Mouse (Mus musculus) ES-Bruce4 (cell line): ENCODE results near the gene Allc. TPM values are rescaled to one million over a fixed set of nuclear protein-coding genes. Genes with fewer than 3 reads are reported as not detected.

ENCODE experiments used
- H3K27ac ChIP-seq: 2 replicates; pipeline ENCODE4 v1.5.1; 2012; ENCODE audit warnings: low read length, inconsistent platforms; ENCODE audit not compliant: insufficient read depth
- H3K27me3 ChIP-seq: 2 replicates; pipeline ENCODE4 v1.6.1; 2012; ENCODE audit warnings: mild to moderate bottlenecking, low read length, inconsistent platforms; ENCODE audit not compliant: control insufficient read depth, poor library complexity, insufficient read depth, severe bottlenecking
- H3K36me3 ChIP-seq: 2 replicates; pipeline ENCODE4 v1.6.1; 2012; ENCODE audit warnings: inconsistent platforms, mild to moderate bottlenecking, low read length, moderate library complexity; ENCODE audit not compliant: control insufficient read depth, poor library complexity, insufficient read depth, severe bottlenecking
- H3K4me1 ChIP-seq: one replicate; pipeline ENCODE4 v1.8.1; 2011; ENCODE audit warnings: low read length; ENCODE audit not compliant: control insufficient read depth, insufficient read depth
- H3K4me3 ChIP-seq: 2 replicates; pipeline ENCODE4 v1.5.1; 2011; ENCODE audit warnings: low read depth, mild to moderate bottlenecking, low read length
- H3K9ac ChIP-seq: 2 replicates; pipeline ENCODE4 v1.6.1; 2012; ENCODE audit warnings: low read depth, mild to moderate bottlenecking, inconsistent platforms; ENCODE audit not compliant: poor library complexity, severe bottlenecking
- H3K9me3 ChIP-seq: replicated peaks from 2 replicates; pipeline ENCODE4 v1.6.1; 2012; ENCODE audit warnings: mild to moderate bottlenecking, low read length, inconsistent platforms; ENCODE audit not compliant: control insufficient read depth, poor library complexity, insufficient read depth, severe bottlenecking
- CTCF ChIP-seq: IDR thresholded peaks from one replicate; pipeline ENCODE4 v1.8.1; 2011; ENCODE audit warnings: low read depth, low read length
- EP300 ChIP-seq: IDR thresholded peaks from 2 replicates; pipeline ENCODE4 v1.6.1; 2011; ENCODE audit warnings: low read depth, low read length; ENCODE audit not compliant: insufficient read depth
- POLR2A ChIP-seq: IDR thresholded peaks from one replicate; pipeline ENCODE4 v1.8.1; 2011; ENCODE audit warnings: low read length; ENCODE audit not compliant: insufficient read depth
- polyA plus RNA-seq: library from polyadenylated mRNA; stranded (reverse); fragments of >200 nt; gene quantifications from 2 replicates; pipeline ENCODE4 v1.2.4, GENCODE M21; 2011; ENCODE audit warnings: low read depth; ENCODE audit not compliant: missing spikeins, insufficient read depth, insufficient read length

The Allc gene
- polyA plus RNA-seq, 1 experiment: not detected

DNA sequence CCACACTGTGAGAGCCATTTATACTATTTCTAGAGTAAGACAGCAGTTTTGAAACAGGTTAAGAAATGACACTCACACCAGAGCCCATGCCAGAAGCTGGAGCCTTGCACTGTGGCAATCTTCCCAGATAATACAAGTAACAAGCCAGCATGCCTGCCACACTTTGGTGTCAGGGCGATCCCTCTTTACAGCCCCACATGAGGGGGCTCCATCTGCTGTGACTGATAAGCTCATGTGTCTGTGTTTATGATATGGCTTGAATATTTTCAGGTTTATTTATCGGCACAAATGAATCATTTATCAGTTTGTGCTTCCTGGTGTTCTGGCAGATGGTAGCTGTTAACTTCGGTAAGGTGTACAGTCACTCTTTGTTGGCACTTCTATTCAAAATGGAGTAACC lies 4.2 kb downstream of the Allc start:
- H3K36me3 ChIP-seq: no peaks in the 10 kb centered on the region
- H3K9me3 ChIP-seq: no peaks in the 10 kb centered on the region
- TF ChIP-seq POLR2A (no peak), CTCF (no peak), EP300 (no peak)
- H3K4me3 ChIP-seq: no peak overlapping the region
- H3K4me1 ChIP-seq: no peaks in the 10 kb centered on the region
- no peaks in the 10 kb centered on the region for H3K27me3 ChIP-seq
- H3K9ac ChIP-seq: no peak overlapping the region
- no peak overlapping the region for H3K27ac ChIP-seq

DNA sequence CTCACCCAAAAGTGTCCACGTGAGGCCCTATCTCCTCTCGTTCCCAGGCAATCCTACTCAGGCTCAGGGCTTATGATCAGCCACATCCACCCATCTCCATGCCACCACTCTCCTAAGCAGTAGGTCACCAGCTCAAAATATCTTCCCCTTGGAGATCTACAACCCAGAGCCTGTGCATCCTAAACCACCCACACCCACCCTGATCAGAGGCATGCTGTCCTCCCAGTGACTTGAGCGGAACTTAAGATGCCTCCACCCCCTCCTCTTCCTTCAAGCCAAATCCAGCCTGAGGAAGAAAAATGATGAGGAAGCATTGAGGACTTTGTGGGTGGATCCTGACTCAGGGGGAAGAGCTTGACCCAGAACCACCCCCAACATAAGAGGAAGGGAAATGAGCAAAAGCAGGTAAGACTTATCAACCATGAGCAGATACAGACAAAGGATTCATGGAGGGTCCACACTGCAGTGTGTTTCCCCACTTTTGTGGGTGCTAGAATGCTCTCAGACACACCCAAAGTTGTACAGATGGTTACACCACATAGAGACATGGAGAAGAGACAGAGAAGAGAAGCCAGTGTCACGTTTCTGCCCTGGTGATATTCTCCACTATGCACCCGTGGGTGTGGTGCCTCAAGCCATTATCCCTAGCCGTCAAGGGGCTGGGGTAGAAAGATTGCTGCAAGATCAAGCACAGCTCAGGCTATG lies 6.8 kb downstream of the Allc start:
- no peak overlapping the region for H3K9ac ChIP-seq
- H3K36me3 ChIP-seq: no peaks in the 10 kb centered on the region
- H3K4me3 ChIP-seq: no peak overlapping the region
- no peaks in the 10 kb centered on the region for H3K9me3 ChIP-seq
- no peaks in the 10 kb centered on the region for H3K27me3 ChIP-seq
- no peak for TF ChIP-seq CTCF
- TF ChIP-seq POLR2A: no peak
- TF ChIP-seq EP300: no peak
- no peak overlapping the region for H3K27ac ChIP-seq
- H3K4me1 ChIP-seq: no peaks in the 10 kb centered on the region

- TF ChIP-seq CTCF (no peak), POLR2A (no peak), EP300 (no peak)
- no peak overlapping the region for H3K4me3 ChIP-seq
- H3K36me3 ChIP-seq: no peaks in the 10 kb centered on the region
- no peak overlapping the region for H3K9ac ChIP-seq
- no peaks in the 10 kb centered on the region for H3K27me3 ChIP-seq
- no peaks in the 10 kb centered on the region for H3K9me3 ChIP-seq
- no peak overlapping the region for H3K27ac ChIP-seq
- no peaks in the 10 kb centered on the region for H3K4me1 ChIP-seq
Observed at GRCm38 (mm10) chr12:28572241-28572640, 10.1 kb downstream of the Allc start.

- H3K9ac ChIP-seq: no peak within 1 kb of the TSS
- H3K4me1 ChIP-seq: no peaks in the 10 kb centered on the region
- H3K4me3 ChIP-seq: peak within 1 kb of the TSS; percentile 57
- no peak within 1 kb of the TSS for H3K27ac ChIP-seq
- H3K36me3 ChIP-seq: no peaks in the 10 kb centered on the region
- H3K9me3 ChIP-seq: no peaks in the 10 kb centered on the region
- TF ChIP-seq POLR2A (no peak), CTCF (no peak), EP300 (no peak)
- H3K27me3 ChIP-seq: peaks cover 2% of the 10 kb centered on the region; the same call in 1 of the 2 replicates
Observed at GRCm38 (mm10) chr12:28552299-28552698, 30.0 kb downstream of the Allc start, which contains the start of gene Dcdc2c. Gene Dcdc2c (minus strand): TSS chr12:28552399.

DNA sequence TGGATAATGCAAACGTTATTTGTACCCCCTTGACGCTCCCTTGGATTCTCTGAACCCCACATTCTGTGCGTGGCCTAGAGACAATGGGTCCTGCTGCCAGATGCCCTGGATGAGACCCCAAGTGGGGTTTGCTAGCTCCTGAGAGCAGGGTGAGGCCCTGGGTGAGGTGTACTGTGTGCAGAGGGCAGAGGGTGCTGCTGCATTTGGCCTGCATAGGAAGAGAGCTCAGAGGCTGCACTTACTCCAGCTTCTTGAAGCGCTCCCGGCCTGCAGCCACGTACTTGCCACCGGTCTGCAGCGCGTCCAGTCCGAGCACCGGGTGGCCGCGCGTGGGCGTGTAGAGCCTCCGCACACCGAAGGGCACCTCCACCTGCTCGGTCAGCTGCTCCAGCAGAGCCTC lies 30.5 kb downstream of the Allc start:
- peaks cover 2% of the 10 kb centered on the region; the same call in 1 of the 2 replicates for H3K27me3 ChIP-seq
- H3K4me3 ChIP-seq: peak overlapping the region; percentile 57
- H3K9me3 ChIP-seq: no peaks in the 10 kb centered on the region
- H3K36me3 ChIP-seq: no peaks in the 10 kb centered on the region
- no peaks in the 10 kb centered on the region for H3K4me1 ChIP-seq
- no peak overlapping the region for H3K27ac ChIP-seq
- no peak overlapping the region for H3K9ac ChIP-seq
- no peak for TF ChIP-seq POLR2A
- TF ChIP-seq EP300: no peak
- no peak for TF ChIP-seq CTCF

DNA sequence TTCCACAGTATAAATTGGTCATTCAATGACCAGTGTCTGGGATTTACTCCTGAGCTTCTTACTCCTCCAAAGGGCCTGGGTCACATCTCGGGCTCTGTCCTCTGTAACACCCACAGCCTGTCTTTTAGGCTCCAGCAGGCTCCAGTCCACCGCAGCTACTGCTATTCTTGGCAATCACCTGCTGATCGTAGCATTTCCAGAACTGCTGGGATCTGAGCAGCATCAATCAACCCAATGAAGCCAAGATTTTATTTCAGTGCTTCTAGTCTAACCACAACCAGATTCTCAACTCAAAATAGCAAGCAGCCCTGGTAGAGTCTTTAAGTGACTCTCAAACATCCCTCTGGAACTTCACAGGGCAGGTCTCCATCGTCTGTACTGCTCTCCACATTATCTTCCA lies 33.4 kb downstream of the Allc start:
- Histone ChIP-seq H3K9me3 (no peaks in the 10 kb centered on the region), H3K27me3 (peaks cover 2% of the 10 kb centered on the region; the same call in 1 of the 2 replicates)
- TF ChIP-seq EP300 (no peak), CTCF (no peak), POLR2A (no peak)

More for the DNA sequence above, 33.4 kb downstream of the Allc start:
- Histone ChIP-seq H3K4me3 (no peak overlapping the region), H3K9ac (no peak overlapping the region), H3K27ac (no peak overlapping the region), H3K4me1 (no peaks in the 10 kb centered on the region), H3K36me3 (no peaks in the 10 kb centered on the region)
